In the genomic region with DNA sequence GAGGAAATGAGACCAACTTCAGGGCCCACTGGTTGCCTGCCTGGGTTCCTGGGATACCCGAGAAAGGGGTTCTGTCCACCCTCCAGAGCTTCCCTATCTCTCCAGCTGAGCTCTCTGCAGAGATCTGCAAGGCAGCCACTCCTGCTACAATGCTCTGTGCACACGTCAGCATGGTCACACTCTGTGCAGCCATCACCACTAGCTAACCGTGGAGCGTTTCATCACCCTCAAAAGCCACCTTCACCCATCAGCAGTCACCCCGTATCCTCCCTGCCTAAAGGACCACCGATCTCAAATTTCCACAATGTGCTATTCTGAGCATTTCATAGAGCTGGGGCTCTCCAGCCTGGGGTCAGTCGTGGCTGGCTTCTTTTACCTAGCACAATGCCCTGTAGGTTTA, we compare ENCODE assay signal across 21 mouse cellular contexts.
"Had no signal": no experiment of that assay in that cellular context is flagged by ENCODE, and none has a peak within 500 bp of the region (broad histone marks: within the 10 kb centered on the region; RNA-seq: fewer than 3 reads in every experiment).

No protein-coding gene starts in this region.

- ATAC-seq: liver, postnatal 0 days; midbrain, embryonic 15.5 days had no signal

- H3K27me3 ChIP-seq: limb, embryonic 12.5 days; limb, embryonic 15.5 days; midbrain, embryonic 15.5 days; neural tube, embryonic 15.5 days had no signal

- DNase-seq: kidney, postnatal 14 days; kidney, postnatal 4 days; left cerebral cortex, postnatal 4 days; liver, postnatal 0 days; lung, embryonic 14.5 days; right cerebral cortex, adult 18-20 months; right cerebral cortex, postnatal 14 days; right cerebral cortex, postnatal 4 days; thymus, adult 2 months; thymus, postnatal 14 days; thymus, postnatal 4 days had no signal

- H3K27ac ChIP-seq: limb, embryonic 12.5 days; limb, embryonic 15.5 days; liver, embryonic 14.5 days; macrophage; midbrain, embryonic 12.5 days; midbrain, embryonic 15.5 days; neural tube, embryonic 12.5 days; neural tube, embryonic 15.5 days; stomach, postnatal 0 days had no signal

- H3K4me1 ChIP-seq: limb, embryonic 15.5 days; midbrain, embryonic 12.5 days; midbrain, embryonic 15.5 days; neural tube, embryonic 12.5 days had no signal

- H3K4me2 ChIP-seq: limb, embryonic 12.5 days; limb, embryonic 15.5 days; liver, embryonic 11.5 days; lung, embryonic 14.5 days; midbrain, embryonic 12.5 days; midbrain, embryonic 15.5 days; neural tube, embryonic 12.5 days; neural tube, embryonic 15.5 days had no signal

- H3K9ac ChIP-seq: limb, embryonic 12.5 days; limb, embryonic 15.5 days; liver, embryonic 14.5 days; liver, postnatal 0 days; lung, embryonic 14.5 days; midbrain, embryonic 12.5 days; midbrain, embryonic 15.5 days; neural tube, embryonic 12.5 days; neural tube, embryonic 15.5 days had no signal

- H3K9me3 ChIP-seq: limb, embryonic 12.5 days; limb, embryonic 15.5 days; midbrain, embryonic 12.5 days; midbrain, embryonic 15.5 days; neural tube, embryonic 12.5 days; neural tube, embryonic 15.5 days had no signal

- H3K4me3 ChIP-seq: limb, embryonic 12.5 days; limb, embryonic 15.5 days; midbrain, embryonic 12.5 days; midbrain, embryonic 15.5 days; neural tube, embryonic 12.5 days; neural tube, embryonic 15.5 days had no signal

- H3K36me3 ChIP-seq: limb, embryonic 12.5 days; limb, embryonic 15.5 days; midbrain, embryonic 12.5 days; midbrain, embryonic 15.5 days; neural tube, embryonic 12.5 days; neural tube, embryonic 15.5 days had no signal
